Mouse (Mus musculus) natural killer cell, adult 2 months (primary cell): ENCODE data around the gene Egfr.

ENCODE experiments used
- DNase-seq, 2 experiments: peaks; one replicate each; pipeline ENCODE4 v3.0.0; 2022; ENCODE audit warnings: low spot score in 2 of 2

The Egfr gene

GRCm38 (mm10) chr11:16776967-16777366 is 25.0 kb downstream of the Egfr start:
- DNase-seq = no peak

- no peak for DNase-seq
These were observed 29.6 kb downstream of the Egfr start for GRCm38 (mm10) chr11:16781604-16782003.

- no peak for DNase-seq
These were observed 32.1 kb downstream of the Egfr start for GRCm38 (mm10) chr11:16783926-16784659.

- DNase-seq = no peak
These were observed 40.9 kb downstream of the Egfr start for GRCm38 (mm10) chr11:16792638-16793585.

- DNase-seq = no peak
These were observed 43.0 kb downstream of the Egfr start for GRCm38 (mm10) chr11:16795012-16795411.

- no peak for DNase-seq
These were observed 43.5 kb downstream of the Egfr start for GRCm38 (mm10) chr11:16795513-16795912.

- no peak for DNase-seq
These were observed 45.5 kb downstream of the Egfr start for GRCm38 (mm10) chr11:16797456-16797855.

- no peak for DNase-seq
These were observed 46.1 kb downstream of the Egfr start for GRCm38 (mm10) chr11:16798136-16798535.

- no peak for DNase-seq
These were observed 48.5 kb downstream of the Egfr start for GRCm38 (mm10) chr11:16800507-16800906.

- no peak for DNase-seq
These were observed 50.7 kb downstream of the Egfr start for GRCm38 (mm10) chr11:16802668-16803067.

- no peak for DNase-seq
These were observed 52.0 kb downstream of the Egfr start for GRCm38 (mm10) chr11:16804016-16804415.

- no peak for DNase-seq
These were observed 53.9 kb downstream of the Egfr start for GRCm38 (mm10) chr11:16805886-16806285.

- DNase-seq = no peak
These were observed 57.4 kb downstream of the Egfr start for GRCm38 (mm10) chr11:16809161-16809967.

- DNase-seq = no peak
These were observed 58.1 kb downstream of the Egfr start for GRCm38 (mm10) chr11:16810086-16810485.

GRCm38 (mm10) chr11:16813298-16813697 is 61.3 kb downstream of the Egfr start:
- no peak for DNase-seq

- DNase-seq = no peak
These were observed 64.4 kb downstream of the Egfr start for GRCm38 (mm10) chr11:16816414-16816813.

GRCm38 (mm10) chr11:16817336-16818034 is 65.5 kb downstream of the Egfr start:
- DNase-seq = no peak

GRCm38 (mm10) chr11:16819424-16819823 is 67.4 kb downstream of the Egfr start:
- no peak for DNase-seq

- DNase-seq = no peak
These were observed 68.1 kb downstream of the Egfr start for GRCm38 (mm10) chr11:16820138-16820537.

GRCm38 (mm10) chr11:16821668-16822254 is 69.8 kb downstream of the Egfr start:
- DNase-seq = no peak
